Mouse (Mus musculus): ENCODE measurements around the gene Strbp. TPM values are rescaled to one million over a fixed set of nuclear protein-coding genes. Genes with fewer than 3 reads are reported as not detected.
"Not testable (repeated sequence)": the region's sequence is repeated elsewhere in the genome, so short reads cannot be mapped to it uniquely, and the experiment has no call there.

Gene Strbp
- polyA plus RNA-seq, 1 experiment from 2014 or later: 60.2 TPM

DNA sequence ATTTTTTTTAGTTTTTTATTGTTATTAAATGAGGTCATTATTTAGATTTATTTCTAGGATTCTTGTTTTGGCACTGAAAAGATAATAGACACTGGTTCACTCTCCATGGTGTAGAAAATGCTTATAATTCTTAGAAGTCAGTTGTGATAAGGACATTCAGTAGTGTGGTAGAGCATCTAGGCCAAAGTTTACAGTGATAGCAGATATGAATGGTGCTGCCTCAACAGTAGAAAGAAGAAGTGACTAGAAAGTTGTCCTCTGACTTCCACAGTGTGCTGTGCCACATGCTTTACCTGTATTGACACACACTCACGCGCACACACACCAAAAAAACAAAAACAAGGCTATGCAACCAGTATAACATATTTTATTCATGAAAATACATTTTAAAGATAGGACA is 174.3 kb downstream of the Strbp start:
- H3K4me3 ChIP-seq (ENCODE audit: low read depth, low read length): no peak overlapping the region
- DNase-seq (ENCODE audit: low spot score) (no peak), ATAC-seq (ENCODE audit: insufficient number of reproducible peaks, low FRiP score, low TSS enrichment, low read depth) (no peak)
- H3K27me3 ChIP-seq (ENCODE audit: control insufficient read depth, insufficient read depth, low read length): no peaks in the 10 kb centered on the region
- WGBS: 90% methylated on average over 2 of the region's 2 CpGs
- H3K9me3 ChIP-seq (ENCODE audit: control insufficient read depth, low read length): no peaks in the 10 kb centered on the region
- no peak overlapping the region for H3K27ac ChIP-seq (replicated peaks; ENCODE audit: low read depth, low read length)
- no peaks in the 10 kb centered on the region for H3K4me1 ChIP-seq (ENCODE audit: control insufficient read depth, insufficient read depth, low read length)
- H3K4me2 ChIP-seq (ENCODE audit: low read depth, severe bottlenecking): no peak overlapping the region
- H3K9ac ChIP-seq (ENCODE audit: low read length): no peak overlapping the region
- peaks cover 2% of the 10 kb centered on the region; the same call in 1 of the 2 replicates for H3K36me3 ChIP-seq (ENCODE audit: control insufficient read depth, insufficient read depth, low read length)

DNA sequence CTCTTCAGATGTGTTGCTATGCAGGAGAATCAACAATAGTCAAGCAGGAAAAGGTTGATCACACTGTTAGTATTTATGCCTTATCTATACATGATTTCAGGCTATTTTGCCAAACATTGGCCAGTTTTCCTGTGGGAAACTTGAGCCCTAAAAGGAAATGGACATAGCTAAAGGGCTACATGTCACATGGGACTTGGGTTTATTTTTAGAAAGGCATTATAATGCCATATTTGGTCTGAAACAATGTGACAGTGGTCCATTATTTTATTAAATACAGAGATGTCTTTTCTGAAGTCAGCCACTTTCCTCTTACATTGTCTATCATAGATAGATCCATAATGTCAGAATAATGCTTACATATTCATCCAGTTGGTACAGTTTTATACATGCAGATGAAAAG is 176.1 kb downstream of the Strbp start:
- no peak overlapping the region for H3K9ac ChIP-seq (ENCODE audit: low read length)
- DNase-seq (ENCODE audit: low spot score): no peak
- no peaks in the 10 kb centered on the region for H3K4me1 ChIP-seq (ENCODE audit: control insufficient read depth, insufficient read depth, low read length)
- no peaks in the 10 kb centered on the region for H3K9me3 ChIP-seq (ENCODE audit: control insufficient read depth, low read length)
- H3K36me3 ChIP-seq (ENCODE audit: control insufficient read depth, insufficient read depth, low read length): no peaks in the 10 kb centered on the region
- no peak overlapping the region for H3K27ac ChIP-seq (replicated peaks; ENCODE audit: low read depth, low read length)
- H3K27me3 ChIP-seq (ENCODE audit: control insufficient read depth, insufficient read depth, low read length): no peaks in the 10 kb centered on the region
- no peak for ATAC-seq (ENCODE audit: insufficient number of reproducible peaks, low FRiP score, low TSS enrichment, low read depth)
- no peak overlapping the region for H3K4me3 ChIP-seq (ENCODE audit: low read depth, low read length)
- no peak overlapping the region for H3K4me2 ChIP-seq (ENCODE audit: low read depth, severe bottlenecking)

DNA sequence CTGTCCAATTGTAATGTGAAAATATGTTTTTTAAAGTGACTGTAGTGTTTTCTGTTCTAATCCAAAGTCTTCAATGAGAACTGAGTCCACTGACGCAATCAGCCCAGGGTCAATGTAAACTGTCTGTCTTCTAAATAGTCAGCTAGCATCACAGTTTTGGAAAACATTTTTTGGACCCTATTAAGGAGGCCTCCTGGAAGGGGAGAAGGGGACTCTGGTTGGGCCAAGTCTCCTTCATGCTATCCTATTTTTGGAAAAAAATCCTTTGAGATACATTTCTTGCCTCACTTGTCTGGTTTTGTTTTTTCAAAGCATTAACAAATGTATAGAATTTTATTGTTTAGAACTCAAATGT is 184.4 kb downstream of the Strbp start:
- Histone ChIP-seq H3K27ac (replicated peaks; ENCODE audit: low read depth, low read length) (no peak overlapping the region), H3K9ac (ENCODE audit: low read length) (no peak overlapping the region), H3K27me3 (ENCODE audit: control insufficient read depth, insufficient read depth, low read length) (no peaks in the 10 kb centered on the region), H3K36me3 (ENCODE audit: control insufficient read depth, insufficient read depth, low read length) (peaks cover 6% of the 10 kb centered on the region), H3K4me2 (ENCODE audit: low read depth, severe bottlenecking) (no peak overlapping the region), H3K4me1 (ENCODE audit: control insufficient read depth, insufficient read depth, low read length) (0 out of 2 replicates have a peak, but pooled peaks cover 4% of the 10 kb centered on the region), H3K4me3 (ENCODE audit: low read depth, low read length) (no peak overlapping the region), H3K9me3 (ENCODE audit: control insufficient read depth, low read length) (no peaks in the 10 kb centered on the region)
- no peak for ATAC-seq (ENCODE audit: insufficient number of reproducible peaks, low FRiP score, low TSS enrichment, low read depth)
- DNase-seq (ENCODE audit: low spot score): no peak
- WGBS: 96% methylated on average over 1 of the region's 1 CpGs

DNA sequence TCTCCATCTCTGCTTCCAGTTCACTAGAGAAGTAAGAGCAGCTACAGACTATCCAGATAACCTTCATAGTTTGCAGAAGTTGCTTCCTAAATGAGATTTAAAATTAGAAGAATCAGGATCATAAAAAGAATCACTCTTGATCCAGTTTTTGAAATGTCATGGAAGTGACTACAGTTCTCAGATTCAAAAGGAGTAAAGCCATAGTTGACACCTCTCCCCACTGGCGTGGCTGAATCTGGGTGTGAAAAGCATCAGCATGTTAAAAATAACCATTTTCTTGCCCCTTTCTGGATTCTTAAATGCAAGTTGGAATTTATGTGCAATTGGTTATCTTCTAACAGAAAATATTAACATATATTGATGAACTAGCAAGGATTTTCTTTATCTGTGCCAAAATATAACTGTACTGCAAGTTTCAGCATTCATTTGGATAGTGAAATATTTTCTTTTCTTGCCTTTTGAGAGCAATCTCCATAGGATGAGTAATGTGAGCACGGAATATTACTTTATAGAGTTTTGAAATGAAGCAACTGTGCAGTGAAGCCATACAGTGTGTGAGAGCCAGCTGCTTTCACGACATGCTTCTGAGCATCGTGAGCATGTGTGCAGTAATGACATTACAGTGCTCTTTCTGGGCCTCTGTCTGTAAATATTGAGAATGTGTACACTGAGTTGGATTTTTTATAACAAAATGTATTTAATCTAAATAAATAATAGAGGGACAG is 184.9 kb downstream of the Strbp start:
- H3K4me3 ChIP-seq (ENCODE audit: low read depth, low read length): no peak overlapping the region
- ATAC-seq (ENCODE audit: insufficient number of reproducible peaks, low FRiP score, low TSS enrichment, low read depth) (no peak), DNase-seq (ENCODE audit: low spot score) (no peak)
- H3K9me3 ChIP-seq (ENCODE audit: control insufficient read depth, low read length): no peaks in the 10 kb centered on the region
- H3K4me2 ChIP-seq (ENCODE audit: low read depth, severe bottlenecking): no peak overlapping the region
- no peaks in the 10 kb centered on the region for H3K27me3 ChIP-seq (ENCODE audit: control insufficient read depth, insufficient read depth, low read length)
- H3K4me1 ChIP-seq (ENCODE audit: control insufficient read depth, insufficient read depth, low read length): 0 out of 2 replicates have a peak, but pooled peaks cover 4% of the 10 kb centered on the region
- H3K36me3 ChIP-seq (ENCODE audit: control insufficient read depth, insufficient read depth, low read length): peaks cover 6% of the 10 kb centered on the region
- H3K9ac ChIP-seq (ENCODE audit: low read length): no peak overlapping the region
- WGBS: 93% methylated on average over 4 of the region's 4 CpGs
- H3K27ac ChIP-seq (replicated peaks; ENCODE audit: low read depth, low read length): no peak overlapping the region

DNA sequence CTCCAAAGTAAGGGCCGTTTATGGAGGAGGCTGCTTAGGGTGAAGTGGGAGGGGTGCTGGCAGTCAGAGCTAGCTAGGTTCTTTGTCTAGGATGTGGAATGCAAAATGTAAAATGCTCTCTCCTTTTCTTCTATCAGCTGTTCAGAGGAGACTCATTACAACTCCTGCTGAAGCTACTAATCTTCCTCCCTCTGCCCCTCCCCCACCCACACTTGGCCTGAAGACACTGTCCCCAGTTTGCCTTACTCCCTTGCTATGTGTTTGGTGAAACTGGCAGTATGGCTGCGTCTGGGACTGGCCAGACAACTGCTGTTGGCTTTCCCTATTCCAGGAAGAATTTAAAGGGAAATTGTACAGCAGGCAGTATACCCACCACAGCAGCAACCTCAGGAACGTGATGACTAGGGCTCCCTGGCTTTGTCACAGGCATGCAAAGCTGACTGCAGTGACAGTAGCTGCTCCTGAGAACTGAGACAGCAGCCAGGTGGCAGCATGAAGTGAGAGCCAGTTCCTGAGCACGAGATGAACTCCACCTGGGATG is 186.7 kb downstream of the Strbp start:
- Histone ChIP-seq H3K27ac (replicated peaks; ENCODE audit: low read depth, low read length) (no peak overlapping the region), H3K27me3 (ENCODE audit: control insufficient read depth, insufficient read depth, low read length) (no peaks in the 10 kb centered on the region), H3K4me3 (ENCODE audit: low read depth, low read length) (no peak overlapping the region), H3K9me3 (ENCODE audit: control insufficient read depth, low read length) (no peaks in the 10 kb centered on the region), H3K4me1 (ENCODE audit: control insufficient read depth, insufficient read depth, low read length) (0 out of 2 replicates have a peak, but pooled peaks cover 4% of the 10 kb centered on the region), H3K4me2 (ENCODE audit: low read depth, severe bottlenecking) (no peak overlapping the region), H3K9ac (ENCODE audit: low read length) (no peak overlapping the region), H3K36me3 (ENCODE audit: control insufficient read depth, insufficient read depth, low read length) (peaks cover 6% of the 10 kb centered on the region)
- WGBS: 52% methylated on average over 4 of the region's 4 CpGs
- ATAC-seq (ENCODE audit: insufficient number of reproducible peaks, low FRiP score, low TSS enrichment, low read depth): no peak
- DNase-seq (ENCODE audit: low spot score): no peak

DNA sequence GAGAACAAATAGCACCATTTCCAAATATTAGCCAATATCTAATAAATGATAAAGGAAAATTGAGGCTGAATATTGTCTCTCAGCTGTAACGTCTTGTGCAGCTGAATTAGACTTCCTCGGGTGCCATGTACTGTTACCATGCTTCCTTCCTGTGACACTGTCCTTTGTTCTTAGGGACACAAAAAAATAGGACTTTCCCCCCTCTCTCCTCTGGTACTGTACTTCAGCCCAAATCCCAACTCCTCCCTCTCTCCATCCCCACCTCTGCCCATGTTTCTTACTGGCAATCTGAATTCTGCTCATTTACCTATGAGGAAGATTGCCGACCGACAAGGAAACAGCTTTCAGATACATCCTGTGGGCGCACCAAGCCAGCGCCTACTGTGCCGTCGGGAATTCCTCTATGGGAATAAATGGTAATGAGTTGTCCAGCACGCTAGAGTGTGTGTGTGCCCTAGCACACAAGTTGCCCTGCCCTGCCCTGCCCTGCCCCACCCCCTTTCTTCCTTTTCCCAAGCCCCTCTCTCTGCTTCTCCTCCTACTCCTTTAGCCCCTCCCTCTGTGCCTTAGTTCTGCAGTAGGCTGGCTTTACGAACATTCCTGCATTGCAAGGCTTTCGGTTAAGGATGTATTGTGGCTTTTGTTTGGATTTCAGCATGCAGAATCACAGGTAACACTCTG is 187.5 kb downstream of the Strbp start, which contains the start of gene Gpr21:
TSS of gene Gpr21 (plus strand) at position 303 of the 681 bp plus-strand sequence.
- no peak within 1 kb of the TSS for H3K4me3 ChIP-seq (ENCODE audit: low read depth, low read length)
- H3K9me3 ChIP-seq (ENCODE audit: control insufficient read depth, low read length): no peaks in the 10 kb centered on the region
- ATAC-seq (ENCODE audit: insufficient number of reproducible peaks, low FRiP score, low TSS enrichment, low read depth) (0 out of 2 replicates have a peak, but pooled peaks have one; percentile 70), DNase-seq (ENCODE audit: low spot score) (no peak)
- peaks cover 6% of the 10 kb centered on the region for H3K36me3 ChIP-seq (ENCODE audit: control insufficient read depth, insufficient read depth, low read length)
- H3K9ac ChIP-seq (ENCODE audit: low read length): no peak within 1 kb of the TSS
- H3K4me1 ChIP-seq (ENCODE audit: control insufficient read depth, insufficient read depth, low read length): 0 out of 2 replicates have a peak, but pooled peaks cover 4% of the 10 kb centered on the region
- no peaks in the 10 kb centered on the region for H3K27me3 ChIP-seq (ENCODE audit: control insufficient read depth, insufficient read depth, low read length)
- no peak within 1 kb of the TSS for H3K27ac ChIP-seq (replicated peaks; ENCODE audit: low read depth, low read length)
- H3K4me2 ChIP-seq (ENCODE audit: low read depth, severe bottlenecking): peak within 1 kb of the TSS; percentile 7; the same call in 1 of the 2 replicates
- 34% methylated on average over 11 of the region's 11 CpGs for WGBS

DNA sequence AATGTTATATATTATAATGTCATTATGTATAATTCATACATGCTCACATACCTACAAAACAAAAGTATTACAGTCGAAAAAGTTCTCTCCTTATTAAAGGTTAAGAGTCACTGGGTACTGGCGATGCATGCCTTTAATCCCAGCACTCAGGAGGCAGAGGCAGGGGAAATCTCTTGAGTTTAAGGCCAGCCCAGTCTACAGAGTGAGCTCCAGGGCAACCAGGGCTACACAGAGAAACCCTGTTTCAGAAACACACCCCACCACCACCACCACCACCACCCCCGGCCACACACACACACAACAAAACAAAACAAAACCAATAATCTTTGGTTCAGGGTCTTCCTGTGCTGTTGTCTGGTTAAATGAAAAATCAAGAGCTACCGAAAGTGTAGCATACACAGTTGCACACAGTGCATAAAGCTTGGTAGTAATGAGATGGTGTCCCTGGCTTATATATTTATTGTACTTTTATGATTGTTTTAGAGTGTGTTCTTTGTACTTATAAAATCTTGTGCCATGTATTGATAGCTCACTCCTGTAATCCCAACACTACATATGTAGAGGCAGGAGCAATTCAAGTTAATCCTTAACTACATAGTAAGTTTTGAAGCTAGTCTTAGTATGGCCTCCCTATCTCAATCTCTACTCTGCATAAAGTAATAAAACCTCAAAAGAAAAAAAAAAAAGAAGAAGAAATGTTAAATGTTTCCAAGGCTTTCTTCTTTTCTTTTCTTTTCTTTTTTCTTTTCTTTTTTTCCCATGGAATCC is 192.3 kb downstream of the Strbp start:
- no peak overlapping the region for H3K4me2 ChIP-seq (ENCODE audit: low read depth, severe bottlenecking)
- 0 out of 2 replicates have a peak, but pooled peaks cover 2% of the 10 kb centered on the region for H3K4me1 ChIP-seq (ENCODE audit: control insufficient read depth, insufficient read depth, low read length)
- H3K9ac ChIP-seq (ENCODE audit: low read length): no peak overlapping the region
- no peak overlapping the region for H3K4me3 ChIP-seq (ENCODE audit: low read depth, low read length)
- no peak overlapping the region for H3K27ac ChIP-seq (replicated peaks; ENCODE audit: low read depth, low read length)
- H3K9me3 ChIP-seq (ENCODE audit: control insufficient read depth, low read length): no peaks in the 10 kb centered on the region
- no peaks in the 10 kb centered on the region; the same call in 1 of the 2 replicates for H3K36me3 ChIP-seq (ENCODE audit: control insufficient read depth, insufficient read depth, low read length)
- ATAC-seq (ENCODE audit: insufficient number of reproducible peaks, low FRiP score, low TSS enrichment, low read depth) (no peak), DNase-seq (ENCODE audit: low spot score) (no peak)
- H3K27me3 ChIP-seq (ENCODE audit: control insufficient read depth, insufficient read depth, low read length): no peaks in the 10 kb centered on the region
- WGBS: 92% methylated on average over 4 of the region's 4 CpGs

DNA sequence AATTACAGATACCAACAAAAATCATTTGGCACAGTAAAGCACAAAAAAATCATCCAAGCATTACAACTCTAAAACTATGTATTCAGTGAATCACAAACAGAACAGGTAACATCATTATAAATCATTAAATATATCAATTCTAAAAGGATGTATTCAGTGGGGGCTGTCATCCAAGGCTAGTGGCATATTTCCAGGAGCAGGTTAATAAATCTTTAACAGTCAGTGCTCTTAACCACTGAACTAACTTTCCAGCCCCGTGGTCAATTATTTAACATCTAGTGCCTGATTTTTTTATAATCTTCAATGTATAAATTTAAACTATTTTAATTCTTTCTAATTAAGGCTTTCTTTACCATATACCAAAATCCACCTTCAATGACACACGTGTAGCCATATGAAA is 197.8 kb downstream of the Strbp start:
- H3K9ac ChIP-seq (ENCODE audit: low read length); ATAC-seq (ENCODE audit: insufficient number of reproducible peaks, low FRiP score, low TSS enrichment, low read depth); H3K4me1 ChIP-seq (ENCODE audit: control insufficient read depth, insufficient read depth, low read length); H3K36me3 ChIP-seq (ENCODE audit: control insufficient read depth, insufficient read depth, low read length); H3K9me3 ChIP-seq (ENCODE audit: control insufficient read depth, low read length); H3K4me2 ChIP-seq (ENCODE audit: low read depth, severe bottlenecking); DNase-seq (ENCODE audit: low spot score); H3K27ac ChIP-seq (replicated peaks; ENCODE audit: low read depth, low read length); H3K4me3 ChIP-seq (ENCODE audit: low read depth, low read length); H3K27me3 ChIP-seq (ENCODE audit: control insufficient read depth, insufficient read depth, low read length): not testable (repeated sequence)
- WGBS: 92% methylated on average over 2 of the region's 2 CpGs
